Mouse (Mus musculus) hindbrain, embryonic 16.5 days (tissue): ENCODE results near the gene Ifitm5. TPM values are rescaled to one million over a fixed set of nuclear protein-coding genes. Genes with fewer than 3 reads are reported as not detected.

ENCODE experiments used
- ATAC-seq: fragments of 200-750 bp; cut with Nextera tagmentation; 2 replicates; pipeline ENCODE4 v1.8.0; 2017; ENCODE audit warnings: moderate TSS enrichment, moderate library complexity
- H3K27ac ChIP-seq: fragments of 300-500 bp; sonication (generic); 2 replicates; pipeline ENCODE4 v1.5.1; 2014; ENCODE audit warnings: low read depth, mild to moderate bottlenecking, control low read depth, low read length, moderate library complexity
- H3K27me3 ChIP-seq: fragments of 300-500 bp; sonication (generic); replicated peaks from 2 replicates; pipeline ENCODE4 v1.6.1; 2014; ENCODE audit warnings: low read length; ENCODE audit not compliant: control insufficient read depth, insufficient read depth
- H3K36me3 ChIP-seq: fragments of 300-500 bp; sonication (generic); 2 replicates; pipeline ENCODE4 v1.6.1; 2014; ENCODE audit warnings: mild to moderate bottlenecking, low read length, moderate library complexity, mixed read lengths; ENCODE audit not compliant: control insufficient read depth, insufficient read depth
- H3K4me1 ChIP-seq: fragments of 300-500 bp; sonication (generic); 2 replicates; pipeline ENCODE4 v1.6.1; 2014; ENCODE audit warnings: low read depth, low read length; ENCODE audit not compliant: control insufficient read depth, insufficient read depth
- H3K4me2 ChIP-seq: fragments of 300-500 bp; sonication (generic); 2 replicates; pipeline ENCODE4 v1.6.1; 2014; ENCODE audit warnings: mild to moderate bottlenecking, low read length, control low read depth, moderate library complexity
- H3K4me3 ChIP-seq: fragments of 300-500 bp; sonication (generic); 2 replicates; pipeline ENCODE4 v1.5.1; 2014; ENCODE audit warnings: mild to moderate bottlenecking, low read length, control low read depth, moderate library complexity
- H3K9ac ChIP-seq: fragments of 300-500 bp; sonication (generic); 2 replicates; pipeline ENCODE4 v1.6.1; 2014; ENCODE audit warnings: low read depth, mild to moderate bottlenecking, control low read depth, low read length, moderate library complexity
- H3K9me3 ChIP-seq: fragments of 300-500 bp; sonication (generic); 2 replicates; pipeline ENCODE4 v1.6.1; 2014; ENCODE audit warnings: mild to moderate bottlenecking, low read length, moderate library complexity; ENCODE audit not compliant: control insufficient read depth
- WGBS: fragments of 180-500 bp; shearing (Covaris S2); extraction: QIAGEN DNeasy Blood & Tissue Kit; methylation state at CpG from one replicate; pipeline ENCODE4 v1.1.7; 2014; 5-methylcytosine and 5-hydroxymethylcytosine counted together
- polyA plus RNA-seq: library from polyadenylated mRNA; unstranded; fragments of >200 nt; fragmentation: Nextera tagmentation; extraction: Ambion mirVana; gene quantifications from 2 replicates; pipeline ENCODE4 v1.2.1, GENCODE M21; 2015

The Ifitm5 gene
- polyA plus RNA-seq, 1 experiment from 2014 or later = 0.49 TPM

GRCm38 (mm10) chr7:140946311-140946710 is 3.8 kb downstream of the Ifitm5 start:
- Histone ChIP-seq H3K27ac (no peak overlapping the region), H3K27me3 (no peaks in the 10 kb centered on the region), H3K4me3 (no peak overlapping the region), H3K9ac (no peak overlapping the region; the same call in 1 of the 2 replicates), H3K4me2 (no peak overlapping the region), H3K4me1 (no peaks in the 10 kb centered on the region; the same call in 1 of the 2 replicates), H3K36me3 (no peaks in the 10 kb centered on the region), H3K9me3 (no peaks in the 10 kb centered on the region)
- ATAC-seq = no peak
- WGBS = 90% methylated on average over 10 of the region's 10 CpGs

- no peak overlapping the region for H3K4me3 ChIP-seq
- no peaks in the 10 kb centered on the region for H3K27me3 ChIP-seq
- no peaks in the 10 kb centered on the region for H3K36me3 ChIP-seq
- no peak overlapping the region for H3K4me2 ChIP-seq
- no peak overlapping the region for H3K27ac ChIP-seq
- no peaks in the 10 kb centered on the region; the same call in 1 of the 2 replicates for H3K4me1 ChIP-seq
- H3K9me3 ChIP-seq = no peaks in the 10 kb centered on the region
- no peak for ATAC-seq
- no peak overlapping the region for H3K9ac ChIP-seq
- 99% methylated on average over 5 of the region's 5 CpGs for WGBS
Observed at GRCm38 (mm10) chr7:140945247-140945646, 4.8 kb downstream of the Ifitm5 start.

DNA sequence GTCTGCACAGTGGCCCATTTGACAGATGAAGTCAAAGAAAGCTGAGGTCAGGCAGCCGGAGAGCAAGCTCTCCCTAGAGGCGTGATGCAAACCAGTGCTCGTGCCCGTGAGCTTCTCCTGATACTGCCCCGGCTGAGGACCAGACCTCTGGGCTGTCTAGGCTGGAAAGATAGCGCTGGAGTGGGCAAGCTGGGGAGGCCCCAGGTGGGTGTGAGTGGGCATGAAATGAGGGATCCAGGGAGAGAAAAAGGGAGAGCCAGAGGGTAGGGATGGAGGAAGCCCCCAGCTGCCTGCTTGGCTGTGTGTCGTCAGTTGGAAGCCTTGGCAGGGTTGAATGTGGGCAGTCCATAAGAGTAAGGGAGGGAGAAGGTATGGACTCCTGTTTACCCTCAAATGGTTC is 5.9 kb downstream of the Ifitm5 start:
- Histone ChIP-seq H3K4me3 (no peak overlapping the region), H3K36me3 (no peaks in the 10 kb centered on the region), H3K9ac (no peak overlapping the region), H3K27ac (no peak overlapping the region), H3K4me1 (no peaks in the 10 kb centered on the region; the same call in 1 of the 2 replicates), H3K4me2 (no peak overlapping the region), H3K27me3 (no peaks in the 10 kb centered on the region), H3K9me3 (no peaks in the 10 kb centered on the region)
- no peak for ATAC-seq
- 92% methylated on average over 7 of the region's 7 CpGs for WGBS

DNA sequence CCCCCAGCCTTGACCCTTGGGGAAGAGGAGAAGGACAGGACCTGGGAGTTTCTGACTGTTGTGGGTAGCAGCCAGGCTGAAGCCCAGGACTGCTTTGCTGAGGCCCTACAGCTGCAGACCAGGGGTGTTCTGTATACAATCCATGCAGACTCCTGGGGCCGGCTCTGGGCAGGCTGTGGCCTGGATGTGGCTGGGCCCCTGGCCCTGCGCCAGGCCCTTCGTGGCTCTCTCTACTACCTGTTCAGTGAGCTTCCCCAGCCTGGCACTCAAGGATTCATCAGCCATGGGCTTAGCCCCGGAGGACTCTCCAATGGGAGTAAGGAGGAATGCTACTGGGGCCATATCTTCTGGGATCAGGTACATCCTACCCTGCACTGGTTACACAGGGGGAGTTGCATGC is 6.7 kb downstream of the Ifitm5 start:
- H3K27ac ChIP-seq = no peak overlapping the region
- WGBS = 92% methylated on average over 4 of the region's 4 CpGs

GRCm38 (mm10) chr7:140942811-140943210 is 7.3 kb downstream of the Ifitm5 start:
- no peaks in the 10 kb centered on the region for H3K36me3 ChIP-seq
- no peak for ATAC-seq
- H3K27ac ChIP-seq = no peak overlapping the region
- no peak overlapping the region; the same call in 1 of the 2 replicates for H3K9ac ChIP-seq
- no peaks in the 10 kb centered on the region for H3K27me3 ChIP-seq
- WGBS = 92% methylated on average over 10 of the region's 10 CpGs
- no peak overlapping the region for H3K4me3 ChIP-seq
- H3K9me3 ChIP-seq = no peaks in the 10 kb centered on the region
- H3K4me2 ChIP-seq = no peak overlapping the region
- H3K4me1 ChIP-seq = no peaks in the 10 kb centered on the region; the same call in 1 of the 2 replicates

More for the DNA sequence above, 6.7 kb downstream of the Ifitm5 start:
- no peaks in the 10 kb centered on the region for H3K27me3 ChIP-seq
- no peak overlapping the region for H3K4me3 ChIP-seq
- no peaks in the 10 kb centered on the region for H3K36me3 ChIP-seq
- no peak overlapping the region for H3K4me2 ChIP-seq
- no peak overlapping the region for H3K9ac ChIP-seq
- no peak for ATAC-seq
- H3K4me1 ChIP-seq = no peaks in the 10 kb centered on the region; the same call in 1 of the 2 replicates
- no peaks in the 10 kb centered on the region for H3K9me3 ChIP-seq

GRCm38 (mm10) chr7:140942341-140942740 is 7.8 kb downstream of the Ifitm5 start:
- Histone ChIP-seq H3K4me2 (peak overlapping the region; percentile 61), H3K9me3 (no peaks in the 10 kb centered on the region), H3K27me3 (no peaks in the 10 kb centered on the region), H3K27ac (0 out of 2 replicates have a peak overlapping the region, but pooled peaks have one; percentile 16), H3K4me1 (no peaks in the 10 kb centered on the region; the same call in 1 of the 2 replicates), H3K9ac (no peak overlapping the region), H3K36me3 (no peaks in the 10 kb centered on the region), H3K4me3 (peak overlapping the region; percentile 45)
- WGBS = 64% methylated on average over 9 of the region's 9 CpGs
- no peak for ATAC-seq

GRCm38 (mm10) chr7:140941222-140942051 is 8.7 kb downstream of the Ifitm5 start, which contains the start of gene Pgghg:
Pgghg (plus strand) TSS chr7:140941391.
- Histone ChIP-seq H3K27me3 (no peaks in the 10 kb centered on the region), H3K4me2 (peak within 1 kb of the TSS; percentile 61), H3K4me1 (no peaks in the 10 kb centered on the region; the same call in 1 of the 2 replicates), H3K27ac (peak within 1 kb of the TSS; percentile 69), H3K9ac (peak within 1 kb of the TSS; percentile 51), H3K36me3 (no peaks in the 10 kb centered on the region), H3K4me3 (peak within 1 kb of the TSS; percentile 45), H3K9me3 (no peaks in the 10 kb centered on the region)
- peak; percentile 91 for ATAC-seq
- 3% methylated on average over 33 of the region's 33 CpGs for WGBS

DNA sequence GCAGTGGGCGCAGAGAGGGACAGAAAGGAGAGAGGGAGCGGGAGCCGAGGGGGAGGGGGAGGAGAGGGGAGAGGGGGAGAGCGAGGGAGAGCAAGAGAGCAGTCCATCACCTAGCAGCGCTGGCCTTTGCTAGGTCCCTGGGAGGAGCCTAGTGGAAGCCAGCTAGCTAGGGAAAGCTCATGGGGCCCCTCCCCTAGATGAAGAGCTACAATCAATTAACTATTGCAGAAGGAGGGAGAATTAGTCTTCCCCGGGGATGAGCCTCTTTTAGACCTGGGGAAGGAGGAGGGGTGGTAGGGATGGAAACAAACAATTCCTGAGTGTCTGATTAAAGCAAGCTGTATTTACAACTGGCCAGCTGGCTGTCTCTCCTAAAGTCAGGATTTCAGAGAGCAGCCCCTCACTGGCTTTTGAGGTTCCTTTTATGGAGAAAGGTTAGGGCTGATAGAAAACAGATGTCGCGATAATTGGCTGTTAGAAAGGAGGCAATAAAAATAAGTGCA is 10.4 kb downstream of the Ifitm5 start:
- H3K9ac ChIP-seq = no peak overlapping the region; the same call in 1 of the 2 replicates
- no peak overlapping the region for H3K27ac ChIP-seq
- 13% methylated on average over 8 of the region's 8 CpGs for WGBS
- H3K27me3 ChIP-seq = no peaks in the 10 kb centered on the region
- H3K4me1 ChIP-seq = no peaks in the 10 kb centered on the region; the same call in 1 of the 2 replicates
- H3K4me2 ChIP-seq = 0 out of 2 replicates have a peak overlapping the region, but pooled peaks have one; percentile 2
- ATAC-seq = peak; percentile 25; the same call in 1 of the 2 replicates
- H3K4me3 ChIP-seq = no peak overlapping the region
- no peaks in the 10 kb centered on the region for H3K36me3 ChIP-seq
- no peaks in the 10 kb centered on the region for H3K9me3 ChIP-seq

GRCm38 (mm10) chr7:140938896-140939295 is 11.2 kb downstream of the Ifitm5 start:
- H3K27ac ChIP-seq = no peak overlapping the region

More at GRCm38 (mm10) chr7:140938896-140939295, 11.2 kb downstream of the Ifitm5 start:
- WGBS = 24% methylated on average over 2 of the region's 2 CpGs
- Histone ChIP-seq H3K27me3 (no peaks in the 10 kb centered on the region), H3K4me3 (no peak overlapping the region), H3K9ac (no peak overlapping the region), H3K9me3 (no peaks in the 10 kb centered on the region), H3K36me3 (no peaks in the 10 kb centered on the region), H3K4me2 (no peak overlapping the region), H3K4me1 (no peaks in the 10 kb centered on the region; the same call in 1 of the 2 replicates)
- no peak for ATAC-seq
